Mouse (Mus musculus): ENCODE results near the gene Sod2. TPM values are rescaled to one million over a fixed set of nuclear protein-coding genes. Genes with fewer than 3 reads are reported as not detected.
"Not testable (repeated sequence)": the region's sequence is repeated elsewhere in the genome, so short reads cannot be mapped to it uniquely, and the experiment has no call there.

Gene Sod2
- total RNA-seq (2012; rRNA removed), result 284 and 295 TPM in 2 replicates
- polyA plus RNA-seq (2012; ENCODE audit: insufficient read depth in 1 of 2, insufficient read length in 2 of 2, low read depth in 1 of 2, low replicate concordance in 2 of 2, missing spikeins in 1 of 2), result 100 to 1,000 TPM; 293 to 320 TPM

GRCm38 (mm10) chr17:13006546-13006945 lies at the start of gene Sod2:
Gene Sod2 (plus strand): TSS chr17:13006846.
- Histone ChIP-seq H3K9ac (ENCODE audit: control insufficient read depth, low read depth, low read length, poor library complexity, severe bottlenecking) (peak within 1 kb of the TSS; percentile 52), H3K4me3 (ENCODE audit: control insufficient read depth in 1 of 2, insufficient read depth in 1 of 2, low read depth in 2 of 2, low read length in 2 of 2) (peak within 1 kb of the TSS; percentile 52 to 87), H3K79me2 (ENCODE audit: control insufficient read depth, insufficient read depth, low read length, poor library complexity) (peaks cover 15% of the 10 kb centered on the region)
- not testable (repeated sequence) for H3K9me3 ChIP-seq (replicated peaks; ENCODE audit: insufficient read depth, low read length); H3K36me3 ChIP-seq (ENCODE audit: control insufficient read depth in 1 of 2, insufficient read depth in 2 of 2, low read length in 2 of 2); H3K27me3 ChIP-seq (ENCODE audit: control insufficient read depth in 1 of 2, insufficient read depth in 2 of 2, low read length in 2 of 2); DNase-seq (ENCODE audit: low read depth, low spot score); H3K27ac ChIP-seq (ENCODE audit: control insufficient read depth, low read depth, low read length); H3K4me1 ChIP-seq (ENCODE audit: control insufficient read depth in 1 of 2, insufficient read depth in 2 of 2, low read length in 2 of 2)

- H3K9me3 ChIP-seq (replicated peaks; ENCODE audit: insufficient read depth, low read length); H3K9ac ChIP-seq (ENCODE audit: control insufficient read depth, low read depth, low read length, poor library complexity, severe bottlenecking); H3K36me3 ChIP-seq (ENCODE audit: control insufficient read depth in 1 of 2, insufficient read depth in 2 of 2, low read length in 2 of 2); H3K27ac ChIP-seq (ENCODE audit: control insufficient read depth, low read depth, low read length); DNase-seq (ENCODE audit: low read depth, low spot score); H3K79me2 ChIP-seq (ENCODE audit: control insufficient read depth, insufficient read depth, low read length, poor library complexity); H3K27me3 ChIP-seq (ENCODE audit: control insufficient read depth in 1 of 2, insufficient read depth in 2 of 2, low read length in 2 of 2); H3K4me3 ChIP-seq (ENCODE audit: control insufficient read depth in 1 of 2, insufficient read depth in 1 of 2, low read depth in 2 of 2, low read length in 2 of 2): not testable (repeated sequence)
- H3K4me1 ChIP-seq (ENCODE audit: control insufficient read depth in 1 of 2, insufficient read depth in 2 of 2, low read length in 2 of 2), result peaks cover 0 to 11% of the 10 kb centered on the region in 2 experiments; a peak in 2 of 4 replicates
Observed at GRCm38 (mm10) chr17:12959377-12959776, 47.3 kb upstream of the Sod2 start.

DNA sequence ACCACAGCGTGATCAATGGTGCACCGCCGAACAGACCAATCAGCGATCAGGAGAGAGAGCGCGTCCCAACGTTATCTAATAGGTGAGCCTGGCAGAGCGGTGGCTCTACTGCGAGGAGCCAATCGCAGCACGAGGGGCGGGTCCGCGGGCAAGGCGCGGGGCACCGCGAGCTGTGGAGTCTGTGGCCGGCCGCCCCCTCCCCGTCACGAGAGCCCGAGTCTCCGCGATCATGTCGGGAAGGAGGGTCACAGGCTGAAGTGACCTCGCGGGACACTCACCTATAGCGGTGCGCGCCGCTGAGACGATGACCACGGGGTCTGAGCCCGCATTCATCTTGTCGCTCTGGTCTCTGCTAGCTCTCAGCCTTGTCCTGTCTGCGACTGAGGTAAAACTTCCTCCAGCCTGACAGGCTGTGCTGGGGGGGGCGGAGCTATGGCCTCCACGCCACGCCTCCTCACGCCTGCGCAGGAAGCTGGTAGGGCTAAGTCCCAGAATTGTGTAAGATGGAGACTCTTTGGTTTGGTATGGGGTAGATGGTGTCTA lies 46.2 kb upstream of the Sod2 start, which contains the start of gene Acat2:
Acat2 (minus strand) TSS at position 417 of the 543 bp plus-strand sequence.
- Histone ChIP-seq H3K36me3 (ENCODE audit: control insufficient read depth in 1 of 2, insufficient read depth in 2 of 2, low read length in 2 of 2) (peaks cover 2 to 6% of the 10 kb centered on the region in 2 experiments; a peak in 2 of 4 replicates), H3K9ac (ENCODE audit: control insufficient read depth, low read depth, low read length, poor library complexity, severe bottlenecking) (peak within 1 kb of the TSS; percentile 71), H3K27me3 (ENCODE audit: control insufficient read depth in 1 of 2, insufficient read depth in 2 of 2, low read length in 2 of 2) (no peaks in the 10 kb centered on the region), H3K9me3 (replicated peaks; ENCODE audit: insufficient read depth, low read length) (no peaks in the 10 kb centered on the region), H3K79me2 (ENCODE audit: control insufficient read depth, insufficient read depth, low read length, poor library complexity) (no peaks in the 10 kb centered on the region; the same call in 1 of the 2 replicates), H3K4me3 (ENCODE audit: control insufficient read depth in 1 of 2, insufficient read depth in 1 of 2, low read depth in 2 of 2, low read length in 2 of 2) (peak within 1 kb of the TSS; percentile 72 to 85), H3K4me1 (ENCODE audit: control insufficient read depth in 1 of 2, insufficient read depth in 2 of 2, low read length in 2 of 2) (peaks cover 0 to 11% of the 10 kb centered on the region in 2 experiments; a peak in 2 of 4 replicates), H3K27ac (ENCODE audit: control insufficient read depth, low read depth, low read length) (peak within 1 kb of the TSS; percentile 43)
- DNase-seq (ENCODE audit: low read depth, low spot score), result peak; percentile 96
- TF ChIP-seq ZKSCAN1 (IDR thresholded peaks at IDR 0.05; ENCODE audit: low read depth, low read length), result no peak
- peak; percentile 70 for TF ChIP-seq MXI1 (IDR thresholded peaks at IDR 0.05; ENCODE audit: low read depth, low read length)
- peak; percentile 96 for TF ChIP-seq ZMIZ1 (IDR thresholded peaks at IDR 0.05; ENCODE audit: low read depth, low read length)
- TF ChIP-seq ZC3H11A (IDR thresholded peaks at IDR 0.05; ENCODE audit: low read depth, low read length), result no peak
- peak; percentile 56; the same call in 1 of the 2 replicates for TF ChIP-seq HCFC1 (IDR thresholded peaks at IDR 0.05; ENCODE audit: low read depth, low read length)
- no peak for TF ChIP-seq ZNF384 (IDR thresholded peaks at IDR 0.05; ENCODE audit: low read depth, low read length)
- no peak for TF ChIP-seq CHD2 (IDR thresholded peaks at IDR 0.05; ENCODE audit: low read length)
- peak; percentile 85 for TF ChIP-seq NELFE (IDR thresholded peaks at IDR 0.05; ENCODE audit: low read depth, low read length)
- peak; percentile 40; the same call in 1 of the 2 replicates for TF ChIP-seq GATA1 (IDR thresholded peaks at IDR 0.05; ENCODE audit: low read depth, low read length)
- no peak for TF ChIP-seq JUND (IDR thresholded peaks at IDR 0.05; ENCODE audit: low read depth, low read length)
- no peak for TF ChIP-seq USF2 (IDR thresholded peaks at IDR 0.05; ENCODE audit: borderline replicate concordance in 1 of 2, insufficient read depth in 1 of 2, low read depth in 1 of 2, low read length in 2 of 2)
- no peak for TF ChIP-seq EP300 (IDR thresholded peaks at IDR 0.05; ENCODE audit: low read depth in 1 of 2, low read length in 2 of 2)
- TF ChIP-seq MAZ (IDR thresholded peaks at IDR 0.05; ENCODE audit: low read depth, low read length), result peak; percentile 41; the same call in 1 of the 2 replicates
- TF ChIP-seq TAL1 (IDR thresholded peaks at IDR 0.05; ENCODE audit: low read length), result no peak
- TF ChIP-seq POLR2AphosphoS2 (IDR thresholded peaks at IDR 0.05; ENCODE audit: low read length), result peak; percentile 95
- no peak for TF ChIP-seq RCOR1 (IDR thresholded peaks at IDR 0.05; ENCODE audit: low read depth, low read length)
- TF ChIP-seq ELF1 (IDR thresholded peaks at IDR 0.05; ENCODE audit: low read depth, low read length), result no peak
- TF ChIP-seq NRF1 (IDR thresholded peaks at IDR 0.05; ENCODE audit: insufficient read depth, low read depth, low read length, poor library complexity, severe bottlenecking), result peak; percentile 98
- TF ChIP-seq MYC (IDR thresholded peaks at IDR 0.05; ENCODE audit: low read depth, low read length), result no peak
- TF ChIP-seq SIN3A (IDR thresholded peaks at IDR 0.05; ENCODE audit: low read length), result peak; percentile 89
- no peak for TF ChIP-seq BHLHE40 (IDR thresholded peaks at IDR 0.05; ENCODE audit: borderline replicate concordance, low read depth, low read length)
- TF ChIP-seq CTCF (IDR thresholded peaks at IDR 0.05 in 2 of 3, conservative IDR thresholded peaks at IDR 0.05 in 1 of 3; ENCODE audit: control insufficient read depth in 1 of 3, insufficient read depth in 1 of 3, low read depth in 2 of 3, low read length in 3 of 3, poor library complexity in 1 of 3, severe bottlenecking in 1 of 3), result no peak
- TF ChIP-seq USF1 (IDR thresholded peaks at IDR 0.05; ENCODE audit: low read depth, low read length), result peak; percentile 18; the same call in 1 of the 2 replicates
- no peak; the same call in 1 of the 2 replicates for TF ChIP-seq KAT2A (conservative IDR thresholded peaks at IDR 0.05; ENCODE audit: low read depth, low read length)
- TF ChIP-seq GABPA (IDR thresholded peaks at IDR 0.05; ENCODE audit: low read depth, low read length), result no peak

All from MEL (cell line).